Mouse (Mus musculus) MEL (cell line): ENCODE measurements at regions not wholly inside any gene's neighbourhood (a gene's known extent, or its start where the extent isn't known, plus 50 kb on each side); places are given as distances from the start of the nearest gene placed in this dataset.

Source experiments
- CHD1 ChIP-seq: IDR thresholded peaks from 2 replicates; pipeline ENCODE4 v1.6.1; 2012; ENCODE audit warnings: low read depth, mild to moderate bottlenecking, inconsistent platforms, low read length, improper control_type of control experiment
- CTCF ChIP-seq, 3 experiments: IDR thresholded peaks in 2 of 3; conservative IDR thresholded peaks in 1 of 3; 2 replicates each; pipeline ENCODE4 v1.5.1; 2011 to 2012; ENCODE audit warnings: low read length in 3 of 3, low read depth in 2 of 3, mild to moderate bottlenecking in 2 of 3, improper control_type of control experiment in 1 of 3, inconsistent platforms in 1 of 3, mixed read lengths in 1 of 3, moderate library complexity in 1 of 3; ENCODE audit not compliant: control insufficient read depth in 1 of 3, insufficient read depth in 1 of 3, poor library complexity in 1 of 3, severe bottlenecking in 1 of 3
- HCFC1 ChIP-seq: IDR thresholded peaks from 2 replicates; pipeline ENCODE4 v1.6.1; 2012; ENCODE audit warnings: low read depth, mild to moderate bottlenecking, inconsistent platforms, low read length, improper control_type of control experiment, moderate library complexity
- MAZ ChIP-seq: IDR thresholded peaks from 2 replicates; pipeline ENCODE4 v1.6.1; 2012; ENCODE audit warnings: low read depth, mild to moderate bottlenecking, inconsistent platforms, low read length, improper control_type of control experiment
- POLR2A ChIP-seq, 2 experiments: IDR thresholded peaks; 2 replicates each; pipeline ENCODE4 v1.6.1; 2011 to 2012; ENCODE audit warnings: low read length in 2 of 2, mild to moderate bottlenecking in 2 of 2, control low read depth in 1 of 2, improper control_type of control experiment in 1 of 2, low read depth in 1 of 2, moderate library complexity in 1 of 2; ENCODE audit not compliant: control insufficient read depth in 1 of 2, insufficient read depth in 1 of 2, poor library complexity in 1 of 2
- POLR2AphosphoS2 ChIP-seq: IDR thresholded peaks from 2 replicates; pipeline ENCODE4 v1.6.1; 2011; ENCODE audit warnings: low read length, improper control_type of control experiment
- POLR2AphosphoS5 ChIP-seq: IDR thresholded peaks from 2 replicates; pipeline ENCODE4 v1.6.1; 2012; ENCODE audit warnings: low read depth, borderline replicate concordance, mild to moderate bottlenecking, inconsistent platforms, low read length, moderate library complexity, mixed read lengths
- RCOR1 ChIP-seq: IDR thresholded peaks from 2 replicates; pipeline ENCODE4 v1.6.1; 2012; ENCODE audit warnings: low read depth, mild to moderate bottlenecking, inconsistent platforms, low read length, improper control_type of control experiment
- SIN3A ChIP-seq: IDR thresholded peaks from 2 replicates; pipeline ENCODE4 v1.6.1; 2012; ENCODE audit warnings: low read length, improper control_type of control experiment, inconsistent platforms
- TBP ChIP-seq: IDR thresholded peaks from 2 replicates; pipeline ENCODE4 v1.8.0; 2011; ENCODE audit warnings: low read depth, low read length, improper control_type of control experiment
- TCF12 ChIP-seq: IDR thresholded peaks from 2 replicates; pipeline ENCODE4 v1.6.1; 2014; ENCODE audit warnings: low read depth, mild to moderate bottlenecking, inconsistent platforms, low read length, improper control_type of control experiment, moderate library complexity
- UBTF ChIP-seq: IDR thresholded peaks from 2 replicates; pipeline ENCODE4 v1.6.1; 2012; ENCODE audit warnings: low read depth, mild to moderate bottlenecking, inconsistent platforms, low read length, improper control_type of control experiment, moderate library complexity, borderline replicate concordance; ENCODE audit not compliant: insufficient read depth

DNA sequence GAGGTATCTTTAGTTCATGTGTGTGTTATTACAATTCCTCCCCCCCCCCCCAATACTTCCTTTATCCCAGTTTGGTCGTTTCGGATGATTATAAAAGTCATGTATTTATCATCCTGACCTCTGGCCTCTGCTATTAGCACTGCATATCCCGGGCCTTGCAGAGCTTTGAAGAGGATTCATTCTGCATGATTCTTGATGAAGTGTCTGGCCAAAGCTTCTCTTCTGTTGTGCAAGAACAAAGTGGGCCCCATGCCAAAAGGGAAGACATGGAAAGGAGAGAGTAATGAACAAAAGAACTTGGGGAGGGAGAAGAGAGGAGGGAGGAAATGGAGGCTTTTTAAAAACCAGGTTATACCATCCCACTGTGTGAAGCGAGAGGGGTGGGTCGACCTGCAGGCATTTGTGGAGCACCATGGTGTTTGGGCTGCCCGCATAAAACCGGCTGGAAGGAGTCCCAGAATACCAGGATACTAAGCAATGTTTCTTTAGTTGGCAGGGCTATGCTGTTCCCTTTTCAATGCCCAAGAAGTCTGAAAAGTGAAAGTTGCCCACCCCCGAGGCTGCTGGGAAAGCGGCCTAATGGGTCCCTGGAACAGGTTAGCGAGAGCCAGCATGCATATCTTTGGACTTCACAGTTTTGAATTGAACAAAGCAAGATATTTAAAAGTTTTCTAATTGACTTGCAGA, 391.3 kb upstream of the Adgrl2 start:
- TF ChIP-seq HCFC1 (no peak), CTCF (IDR thresholded peaks at IDR 0.05 in 2 of 3, conservative IDR thresholded peaks at IDR 0.05 in 1 of 3; ENCODE audit: control insufficient read depth in 1 of 3, insufficient read depth in 1 of 3, low read depth in 2 of 3, low read length in 3 of 3, poor library complexity in 1 of 3, severe bottlenecking in 1 of 3) (no peak), MAZ (no peak), TBP (no peak), POLR2AphosphoS2 (no peak), POLR2A (IDR thresholded peaks at IDR 0.05; ENCODE audit: control insufficient read depth in 1 of 2, insufficient read depth in 1 of 2, low read depth in 1 of 2, low read length in 2 of 2, poor library complexity in 1 of 2) (no peak), RCOR1 (no peak), UBTF (no peak), TCF12 (no peak), POLR2AphosphoS5 (no peak), CHD1 (no peak), SIN3A (no peak)
